Mouse (Mus musculus) cerebellum, adult 8-10 months (tissue): ENCODE measurements around the gene Smad3.
A peak's percentile ranks its signal among the peaks of the same experiment; 100 is the strongest.

Experiments used
- DNase-seq: peaks from one replicate; pipeline ENCODE4 v3.0.0; 2022

Smad3 gene

DNA sequence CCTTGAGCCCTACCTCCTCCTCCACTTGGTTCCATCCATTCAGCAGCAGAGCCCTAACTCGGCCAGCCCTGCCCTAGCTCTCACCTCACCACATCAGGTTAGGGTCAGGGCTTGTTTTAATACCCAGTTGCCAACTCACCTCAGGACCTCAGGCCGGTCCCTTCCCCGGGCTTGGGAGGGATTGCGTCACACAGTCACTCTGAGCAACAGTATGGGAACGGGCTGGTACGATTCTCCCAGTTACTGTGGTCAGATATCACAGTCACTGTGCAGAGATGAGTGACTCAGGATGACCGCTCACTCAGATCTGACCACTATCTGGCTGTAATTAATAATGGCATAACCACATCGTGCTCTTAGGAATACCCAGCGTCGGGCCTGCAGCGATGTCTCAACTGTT, 14.0 kb downstream of the Smad3 start:
- no peak for DNase-seq

DNA sequence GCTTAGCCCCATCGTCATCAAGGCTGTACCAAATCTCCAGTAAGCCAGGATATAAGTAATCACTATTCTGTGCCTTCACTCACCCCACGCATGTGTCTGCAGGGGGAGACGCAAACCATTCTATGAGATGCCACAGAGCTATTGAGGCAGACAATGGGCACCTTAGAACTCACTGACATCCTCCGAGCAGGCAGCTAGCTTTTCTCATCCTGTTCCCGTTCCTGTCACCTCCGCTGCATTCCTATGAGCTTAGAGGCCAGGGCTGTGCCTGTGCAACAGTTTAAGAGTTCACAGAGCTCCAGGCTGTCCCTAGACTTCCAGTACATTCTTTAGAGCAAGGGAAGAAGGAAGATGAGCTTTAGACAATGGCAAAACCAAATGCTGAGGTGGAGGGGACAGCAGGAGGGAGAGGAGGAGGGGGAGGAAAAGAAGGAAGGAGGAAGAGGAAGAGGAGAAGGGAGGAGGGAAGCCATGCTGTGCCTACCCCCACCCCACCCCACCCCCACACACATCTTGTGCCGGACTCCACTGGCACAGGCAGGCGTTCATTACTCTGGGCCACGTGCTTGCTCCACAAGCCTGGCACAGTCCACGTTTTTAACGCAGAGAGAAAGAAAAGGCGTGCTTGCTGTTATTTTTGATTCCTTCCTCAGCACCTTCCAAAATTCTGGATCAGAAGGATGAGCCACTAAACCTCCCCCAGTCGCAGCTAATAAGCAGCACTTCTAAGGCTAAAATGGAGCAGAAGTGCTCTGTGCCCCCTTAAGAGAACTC, 14.7 kb downstream of the Smad3 start:
- DNase-seq = no peak

DNA sequence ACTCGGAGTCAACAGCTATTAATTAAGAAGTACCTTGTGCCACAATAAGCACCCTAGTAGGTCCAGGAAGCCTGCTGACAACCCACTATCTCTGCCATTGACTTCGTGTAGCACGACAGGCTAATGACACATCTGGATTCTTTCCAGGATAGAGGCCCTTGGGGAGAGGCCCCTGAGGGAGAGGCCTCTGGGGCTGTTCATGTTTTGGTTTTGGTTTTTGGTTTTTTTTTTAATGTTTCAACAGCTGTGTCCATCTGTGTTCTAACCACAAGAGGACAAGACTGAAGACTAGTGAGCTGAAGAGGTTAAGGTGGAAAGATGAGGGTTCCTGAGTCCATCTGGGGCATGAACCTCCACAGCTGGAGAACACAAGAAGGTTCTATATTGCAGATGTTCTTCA, 15.5 kb downstream of the Smad3 start:
- DNase-seq = no peak

DNA sequence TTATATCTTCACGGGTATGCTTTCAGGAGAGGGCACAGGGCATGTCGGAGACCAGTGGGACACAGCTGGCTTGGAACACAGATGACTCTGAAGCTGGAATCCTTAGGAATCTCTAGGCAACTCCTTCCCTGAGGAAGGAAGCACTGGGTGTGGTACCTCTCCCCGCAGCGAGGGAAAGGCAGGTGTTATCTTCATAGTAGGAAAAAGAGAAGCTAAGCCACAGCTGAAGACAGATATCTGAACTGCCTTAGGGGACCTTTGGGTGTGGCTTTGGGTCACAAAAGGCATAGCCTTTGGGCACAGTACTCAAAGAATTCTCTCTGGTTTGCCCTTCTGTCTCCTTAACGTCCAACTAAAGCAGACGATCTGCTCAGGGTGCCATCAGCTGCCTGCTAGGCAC, 16.0 kb downstream of the Smad3 start:
- no peak for DNase-seq

DNA sequence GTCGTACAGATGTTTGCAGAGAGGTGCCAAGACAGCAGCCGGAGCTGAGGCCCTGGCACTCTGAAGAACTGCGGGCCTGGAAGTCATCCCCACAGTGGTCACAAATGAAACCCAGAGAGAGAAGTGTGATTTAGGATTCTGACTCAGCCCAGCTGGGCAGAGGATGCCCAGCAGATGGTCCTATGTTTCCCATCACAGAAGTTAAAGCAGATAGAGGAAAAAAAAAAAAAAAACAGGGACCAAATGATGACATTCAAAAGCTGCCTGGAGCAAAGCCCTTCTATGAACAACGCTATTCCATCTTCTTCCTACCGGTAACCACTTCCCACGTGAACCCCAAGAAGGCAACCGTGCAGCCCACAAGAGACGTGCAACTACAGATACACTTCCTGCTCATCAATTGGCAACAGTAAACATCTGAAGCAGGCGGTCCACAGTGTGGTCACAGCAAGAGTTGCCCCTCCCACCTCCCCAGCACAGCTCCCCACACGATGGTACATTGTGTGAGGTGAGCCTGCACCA, 17.4 kb downstream of the Smad3 start:
- no peak for DNase-seq

DNA sequence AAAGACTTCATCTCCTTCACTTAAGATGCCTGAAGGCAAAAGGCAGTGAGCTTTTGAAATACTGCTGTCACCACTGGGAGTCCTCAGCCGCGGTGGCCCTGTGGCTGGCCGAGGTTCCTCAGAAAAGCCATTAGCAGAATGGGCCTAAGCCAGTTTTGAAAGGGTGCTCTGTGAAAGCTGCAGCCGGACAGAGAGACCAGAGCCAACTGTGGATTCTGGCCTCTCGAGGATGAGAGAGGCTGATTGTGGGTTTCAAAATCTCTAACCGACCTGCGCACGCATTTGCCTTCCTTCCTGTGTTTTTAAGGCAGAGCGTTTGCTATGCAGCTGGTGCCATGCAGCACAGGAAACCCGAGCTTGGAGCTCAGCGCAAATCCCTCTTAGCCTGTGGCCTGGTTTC, 19.0 kb downstream of the Smad3 start:
- DNase-seq = no peak

DNA sequence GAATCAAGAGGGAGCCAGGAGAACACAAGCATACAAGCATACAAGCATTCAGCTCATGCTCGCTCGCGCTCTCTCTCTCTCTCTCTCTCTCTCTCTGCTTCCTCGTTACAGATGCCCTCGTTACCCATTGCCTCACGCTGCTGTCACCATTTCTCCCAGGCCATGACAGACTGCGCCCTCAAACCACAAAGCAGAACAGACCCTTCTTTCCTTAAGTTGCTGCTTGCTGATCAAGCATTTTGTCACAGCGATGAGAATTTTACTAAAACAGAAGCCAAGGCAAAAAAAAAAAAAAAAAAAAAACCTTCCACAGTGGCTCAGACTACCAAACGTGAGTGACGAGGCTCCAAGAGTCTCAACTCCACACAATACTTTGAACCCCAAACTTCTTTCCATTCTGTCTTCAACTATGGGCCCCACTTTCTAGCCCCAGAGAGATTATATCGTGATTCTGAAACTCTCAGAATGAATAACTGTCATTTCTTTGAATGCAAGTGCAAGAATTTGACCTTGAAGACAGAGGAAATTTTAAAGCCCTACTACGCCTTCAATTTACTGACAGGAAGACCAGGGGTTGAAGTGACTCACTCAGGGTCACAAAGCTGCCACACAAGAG, 19.6 kb downstream of the Smad3 start:
- no peak for DNase-seq

DNA sequence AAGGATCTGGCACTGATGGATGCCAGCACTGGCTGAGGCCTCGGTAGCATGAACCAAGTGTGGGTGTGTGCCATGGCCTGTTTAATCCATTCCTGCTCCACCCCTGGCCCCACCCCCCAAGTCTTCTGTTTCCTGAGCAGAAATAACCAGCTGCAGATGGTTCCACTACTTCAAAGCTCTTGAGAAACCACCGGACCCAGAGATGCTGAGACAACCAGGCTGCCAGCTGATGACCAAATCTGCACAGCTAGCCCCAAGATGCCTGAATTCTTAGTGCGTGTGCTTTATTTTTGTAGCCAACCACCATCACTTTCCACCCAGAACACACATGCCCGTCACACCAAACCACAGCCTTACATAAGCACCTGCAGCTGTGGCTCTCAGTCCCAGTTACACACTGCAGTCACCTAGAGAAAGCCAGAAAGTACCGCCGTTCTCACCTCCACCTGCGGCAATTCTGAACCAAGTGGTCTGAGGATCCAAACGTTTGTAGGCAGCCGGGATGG, 20.3 kb downstream of the Smad3 start:
- DNase-seq = no peak

DNA sequence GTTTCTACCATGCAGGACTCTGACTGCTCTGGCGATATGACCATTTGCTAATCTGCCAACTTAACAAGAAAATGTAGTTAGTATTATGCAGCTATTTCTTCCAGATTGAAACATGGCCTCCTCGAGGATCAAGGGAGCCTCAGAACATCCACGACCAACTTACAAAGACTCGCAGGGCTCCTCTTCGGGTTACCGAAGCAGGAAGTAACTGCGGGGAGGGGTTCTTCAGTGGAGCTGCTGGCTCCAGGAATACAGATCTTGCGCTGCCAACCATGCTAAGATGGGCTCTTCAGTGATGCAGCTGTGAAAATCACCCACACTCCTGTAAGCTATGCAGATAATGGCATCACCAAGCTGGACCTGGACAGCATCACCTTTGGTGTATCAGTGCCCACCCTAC, 23.5 kb downstream of the Smad3 start:
- DNase-seq = no peak

DNA sequence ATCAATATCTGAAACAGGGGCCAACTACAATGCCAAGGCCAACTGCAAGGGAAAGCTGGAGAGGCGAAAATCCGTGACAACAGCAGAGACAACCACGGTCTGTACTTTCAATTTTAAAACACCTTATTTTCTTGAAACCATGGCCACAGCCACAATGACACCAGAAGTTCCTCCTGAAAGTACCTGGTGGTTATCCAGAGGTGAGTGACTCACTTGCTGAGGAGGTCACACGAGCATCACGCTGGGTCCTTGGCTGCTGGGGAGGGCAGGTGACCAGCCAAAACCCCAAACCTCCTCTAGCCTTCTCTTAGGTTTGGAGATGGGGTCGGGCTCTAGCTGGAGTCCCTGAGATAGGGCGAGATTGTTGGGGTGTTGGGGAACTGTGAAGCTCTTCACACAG, 25.1 kb downstream of the Smad3 start:
- no peak for DNase-seq

DNA sequence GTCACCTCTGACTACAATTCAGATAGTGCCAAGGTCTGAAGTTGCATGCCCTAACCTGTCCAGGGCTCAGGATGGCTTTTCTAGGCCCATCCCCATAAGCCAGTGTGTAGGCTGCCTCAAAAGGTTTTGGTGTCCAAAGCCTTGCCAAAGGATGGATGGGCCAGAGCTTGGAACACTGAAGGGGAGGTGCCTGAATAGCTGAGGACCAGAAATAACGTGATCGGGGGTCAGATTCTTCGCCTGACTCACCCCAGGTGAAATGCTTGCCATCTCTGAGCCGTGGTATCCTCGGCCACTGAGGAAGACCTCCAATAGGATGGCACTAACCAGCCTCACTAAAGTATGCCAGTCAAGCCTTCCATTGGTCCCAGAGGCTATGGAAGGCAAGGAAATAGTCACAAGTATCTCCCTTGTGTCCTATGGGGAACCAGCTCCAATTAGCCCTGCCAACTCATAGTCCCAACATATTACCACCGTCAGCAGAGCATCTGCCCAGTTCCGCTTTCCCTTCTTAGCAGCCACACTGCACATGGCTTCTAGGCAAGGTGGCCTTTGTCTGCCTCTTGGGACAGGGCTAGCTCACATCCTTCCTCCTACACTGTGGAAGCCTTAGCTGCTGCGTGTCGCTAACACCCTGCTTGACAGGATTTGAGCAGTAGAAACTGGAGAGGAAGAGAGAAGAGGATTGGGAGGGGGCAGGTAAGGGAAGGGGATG, 26.5 kb downstream of the Smad3 start:
- DNase-seq = no peak

DNA sequence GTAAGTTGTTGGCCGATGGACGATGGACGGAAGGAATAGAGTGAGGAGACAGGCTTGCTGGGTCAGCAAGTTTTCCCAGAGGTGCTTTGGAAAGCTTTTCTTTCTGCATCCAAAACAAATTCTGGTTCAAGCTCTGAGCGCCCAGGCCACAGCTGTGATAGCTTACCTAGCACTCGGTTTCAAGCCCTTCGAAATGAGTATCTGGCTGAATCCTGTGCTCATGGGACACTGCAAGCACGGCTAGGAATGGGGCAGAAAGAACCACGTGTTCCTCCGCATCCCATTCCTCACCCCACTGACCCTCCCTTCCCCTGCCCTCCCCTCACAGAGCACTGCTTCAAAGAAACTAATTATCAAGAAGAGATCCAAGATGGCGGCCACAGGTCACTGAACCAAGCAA, 28.8 kb downstream of the Smad3 start:
- no peak for DNase-seq

DNA sequence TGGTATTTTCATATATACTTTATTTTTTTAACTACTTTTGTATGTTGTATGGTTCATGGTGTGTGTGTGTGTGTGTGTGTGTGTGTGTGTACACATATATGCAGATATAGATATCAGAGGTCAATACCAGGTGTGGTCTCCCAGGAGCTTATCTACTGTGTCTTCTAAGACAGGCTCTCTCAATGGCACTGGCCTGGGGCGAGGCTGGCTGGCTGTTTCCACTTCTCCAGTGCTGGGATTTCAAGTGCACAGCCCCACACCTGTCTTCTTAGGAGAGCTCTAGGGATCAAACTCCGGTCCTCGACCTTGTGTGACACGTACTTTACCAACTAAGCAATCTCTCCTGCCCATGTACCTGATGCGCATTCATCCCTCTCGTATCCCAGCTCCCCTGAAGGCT, 30.7 kb downstream of the Smad3 start:
- DNase-seq = no peak

DNA sequence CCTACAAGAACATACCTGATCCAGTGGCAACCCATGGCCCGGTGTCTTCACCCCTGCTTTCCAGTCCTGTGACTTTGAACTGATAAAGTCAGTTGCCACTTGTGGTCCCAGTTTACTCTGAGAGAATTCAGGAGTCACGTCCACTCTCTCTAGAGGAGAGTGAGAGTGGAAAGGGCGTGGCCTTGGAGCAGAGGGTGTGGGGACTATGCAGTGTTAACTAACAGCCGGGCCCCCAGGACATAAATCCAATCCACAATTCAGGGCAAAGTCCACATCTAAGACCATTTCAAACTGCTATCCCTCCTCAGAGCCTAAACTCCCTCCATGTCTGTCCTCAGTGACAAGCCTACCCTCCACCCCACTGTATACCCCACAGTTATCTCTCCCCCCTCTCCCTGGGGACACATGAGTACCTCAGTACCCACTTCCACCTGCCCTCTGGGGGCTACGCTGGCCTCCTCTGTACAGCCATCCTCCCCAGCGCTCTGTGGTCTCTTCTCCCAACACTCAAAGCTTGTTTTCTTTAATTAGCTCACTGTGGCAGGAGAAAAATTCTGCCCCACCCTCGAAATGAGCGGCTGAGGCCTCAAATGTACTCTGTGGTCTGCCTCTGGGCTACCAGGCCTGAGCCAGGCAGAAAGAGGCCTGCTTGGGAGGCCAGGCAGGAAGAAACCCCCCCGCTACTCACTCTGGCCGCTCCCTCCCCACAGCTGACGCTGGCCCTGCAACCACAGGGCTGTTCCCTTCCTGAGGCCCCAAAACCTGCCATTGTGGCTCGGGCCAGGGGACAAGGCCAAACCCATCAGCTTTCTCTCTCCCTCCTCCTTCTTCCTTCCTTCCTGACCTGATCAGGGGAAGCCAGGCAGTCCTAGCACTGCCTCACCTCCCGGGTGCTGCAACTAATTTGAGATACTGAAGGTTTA, 31.4 kb downstream of the Smad3 start:
- no peak for DNase-seq

DNA sequence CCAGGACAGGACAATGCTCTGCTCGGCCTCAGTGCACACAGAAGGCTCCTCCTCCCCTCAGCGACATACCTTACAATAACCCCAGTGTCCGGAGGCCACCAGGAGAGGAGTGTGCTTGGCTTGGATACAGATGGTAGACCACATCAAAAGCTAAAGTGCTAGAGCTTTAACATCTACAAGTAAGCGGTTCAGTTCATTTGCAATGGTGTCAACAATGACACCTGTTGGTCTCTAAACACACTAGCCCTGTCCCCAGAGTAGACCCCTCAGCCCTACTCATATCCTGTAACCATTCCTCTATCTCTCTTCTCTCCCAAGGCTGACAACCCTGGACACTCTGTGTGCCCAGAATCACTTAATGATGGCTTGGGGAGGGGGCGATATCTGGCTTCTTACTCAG, 33.0 kb downstream of the Smad3 start:
- DNase-seq = no peak

DNA sequence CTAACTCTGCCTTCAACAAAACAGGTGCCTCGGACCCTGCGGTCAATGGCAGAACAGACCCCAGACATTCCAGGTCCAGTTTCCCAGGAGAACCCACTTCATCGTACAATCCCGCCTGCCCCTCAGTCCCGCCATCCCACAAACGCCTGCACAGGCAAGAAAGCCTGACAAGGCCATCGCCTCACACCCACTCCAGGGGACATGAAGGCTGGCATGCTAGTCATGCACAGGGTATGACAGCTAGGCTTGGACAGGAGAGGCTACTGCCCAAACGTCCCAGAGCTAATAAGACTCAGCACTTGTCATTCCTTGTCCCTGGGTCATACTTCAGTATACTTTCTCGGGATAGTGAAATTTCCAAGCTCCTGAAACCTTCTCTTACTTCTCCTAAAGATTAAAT, 34.9 kb downstream of the Smad3 start:
- DNase-seq = no peak

DNA sequence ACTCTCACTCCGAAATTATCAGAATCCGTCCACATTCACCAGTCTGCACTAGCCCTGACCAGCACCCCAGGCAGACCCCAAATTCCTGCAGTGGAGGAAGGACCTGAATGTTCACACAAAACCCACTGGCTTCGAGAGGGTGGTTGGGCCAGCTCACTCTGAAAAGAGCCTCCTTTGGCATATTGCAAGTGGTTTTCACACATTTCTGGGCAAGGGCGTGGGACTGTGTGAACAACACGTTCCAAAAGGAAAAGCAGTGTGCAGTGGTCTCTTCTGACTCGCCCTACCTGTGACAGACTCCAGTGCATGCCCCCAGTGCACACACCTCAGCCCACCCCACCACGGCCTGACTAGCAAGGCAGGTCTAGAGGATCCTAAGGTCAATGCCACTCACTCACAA, 35.4 kb downstream of the Smad3 start:
- DNase-seq = no peak

DNA sequence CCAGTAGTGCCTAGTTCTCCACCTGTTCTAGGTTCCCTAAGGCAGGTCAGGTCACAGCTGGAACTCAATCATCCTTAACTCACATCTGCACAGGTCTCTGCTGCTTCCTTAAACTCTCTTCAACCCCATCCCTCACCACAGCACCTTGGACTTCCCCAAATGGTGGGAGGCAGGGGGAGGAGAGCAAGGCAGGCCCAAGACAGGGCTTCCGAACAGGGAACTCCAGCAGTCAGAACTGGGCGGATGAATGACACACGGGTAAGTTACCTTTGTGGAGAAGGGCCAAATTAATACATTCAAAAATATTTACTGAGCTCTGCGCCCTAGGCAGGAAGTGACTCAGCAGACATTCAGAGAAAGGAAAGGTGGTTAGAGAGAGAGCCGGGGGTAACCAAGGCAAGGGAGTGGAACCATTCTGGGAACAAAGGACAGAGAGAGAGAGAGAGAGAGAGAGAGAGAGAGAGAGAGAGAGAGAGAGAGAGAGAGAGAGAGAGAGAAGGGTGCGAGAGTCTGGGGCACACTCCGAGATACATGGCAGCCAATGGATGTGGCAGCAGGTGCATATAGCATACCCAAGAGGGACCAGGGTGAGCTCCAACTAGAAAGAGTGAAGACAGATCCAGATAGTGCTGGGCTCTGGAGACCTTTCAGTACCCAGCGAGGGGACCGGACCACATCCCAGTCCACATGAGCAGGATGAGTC, 36.1 kb downstream of the Smad3 start:
- DNase-seq = no peak

DNA sequence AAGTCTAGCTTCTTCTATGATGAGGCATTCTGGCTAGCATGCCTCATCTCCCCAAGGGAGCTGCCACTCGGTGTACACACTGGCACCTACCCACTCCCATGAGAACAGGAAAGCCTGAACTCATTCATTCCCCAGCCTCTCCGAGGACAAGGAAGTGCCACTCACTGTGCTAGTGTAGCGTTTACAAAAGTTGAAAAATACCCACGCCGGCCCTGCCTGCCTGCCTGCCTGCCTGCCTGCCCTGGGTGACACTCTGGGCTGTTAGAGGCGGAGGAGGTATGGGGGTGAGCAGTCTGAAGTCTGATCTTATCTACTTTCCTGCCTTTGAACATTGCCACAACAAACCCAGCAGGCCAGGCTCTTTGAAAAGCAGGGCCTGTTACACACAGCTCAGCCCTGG, 37.1 kb downstream of the Smad3 start:
- no peak for DNase-seq

DNA sequence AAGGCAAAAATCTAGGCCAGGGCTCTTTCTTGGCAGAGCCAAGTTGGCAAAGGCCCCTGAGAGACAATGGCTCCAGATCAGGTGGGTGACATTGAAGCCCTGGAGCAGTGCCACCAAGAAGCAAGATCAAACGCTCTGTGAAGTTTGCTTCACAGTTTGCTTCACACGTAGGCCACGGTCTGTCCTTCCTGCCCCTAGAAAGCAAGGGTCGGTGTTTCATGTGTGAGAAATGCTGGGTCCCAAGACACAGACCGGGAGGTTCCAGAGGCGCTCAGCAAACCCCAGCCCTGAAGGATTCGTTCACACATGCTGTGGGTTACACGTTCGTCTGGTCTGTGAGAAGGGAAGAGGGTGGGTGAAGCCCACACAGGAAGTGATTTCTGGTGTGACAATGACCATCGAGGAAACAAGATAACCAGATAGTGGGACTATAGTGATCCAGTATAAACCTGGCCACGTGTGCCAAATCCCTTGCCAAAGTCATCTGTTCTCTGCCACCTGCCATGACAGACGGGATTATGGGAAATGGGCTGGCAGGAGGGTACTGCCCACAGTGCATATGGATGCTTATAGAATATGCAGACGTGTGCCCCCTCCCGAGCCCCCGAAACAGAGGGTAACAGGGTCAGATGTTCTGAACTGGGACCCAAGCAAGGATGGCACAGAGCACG, 37.9 kb downstream of the Smad3 start:
- DNase-seq = peak; percentile 31

DNA sequence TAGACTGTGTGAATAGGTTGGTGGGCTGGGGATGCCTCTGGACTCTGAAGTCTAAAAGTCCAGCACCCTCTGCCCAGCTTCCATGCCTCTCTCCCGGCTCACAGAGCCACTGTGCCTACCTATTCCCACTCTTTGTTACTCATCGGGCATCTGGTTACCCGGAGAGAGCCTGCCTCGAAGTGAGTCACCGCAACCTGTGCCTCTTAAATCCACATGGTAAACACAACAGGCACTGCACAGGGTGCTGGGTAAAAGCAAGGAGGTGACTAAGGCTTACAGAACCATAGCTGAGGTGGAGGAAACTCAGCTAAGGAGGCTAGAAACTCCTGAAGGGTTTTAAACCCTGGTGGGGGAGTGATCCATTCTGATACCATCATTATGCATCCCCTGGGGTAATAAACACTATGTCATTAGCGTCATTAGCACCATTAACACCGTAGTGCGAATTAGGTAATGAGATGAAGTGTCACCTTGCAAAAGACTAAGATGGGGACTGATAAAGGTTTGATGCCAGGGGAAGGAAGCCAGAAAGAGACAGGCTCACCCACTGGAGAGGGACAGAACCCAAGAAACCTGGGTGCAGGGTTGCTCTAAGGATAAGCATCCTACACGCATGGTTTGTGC, 38.9 kb downstream of the Smad3 start:
- no peak for DNase-seq
